Mouse (Mus musculus) lung, postnatal 4 days (tissue): ENCODE results near the gene Lrrc75b.
A peak's percentile ranks its signal among the peaks of the same experiment; 100 is the strongest.
"Not testable (repeated sequence)": the region's sequence is repeated elsewhere in the genome, so short reads cannot be mapped to it uniquely, and the experiment has no call there.

Experiments used
- DNase-seq, 2 experiments: peaks; one replicate each; pipeline ENCODE4 v3.0.0; 2021

Gene Lrrc75b

DNA sequence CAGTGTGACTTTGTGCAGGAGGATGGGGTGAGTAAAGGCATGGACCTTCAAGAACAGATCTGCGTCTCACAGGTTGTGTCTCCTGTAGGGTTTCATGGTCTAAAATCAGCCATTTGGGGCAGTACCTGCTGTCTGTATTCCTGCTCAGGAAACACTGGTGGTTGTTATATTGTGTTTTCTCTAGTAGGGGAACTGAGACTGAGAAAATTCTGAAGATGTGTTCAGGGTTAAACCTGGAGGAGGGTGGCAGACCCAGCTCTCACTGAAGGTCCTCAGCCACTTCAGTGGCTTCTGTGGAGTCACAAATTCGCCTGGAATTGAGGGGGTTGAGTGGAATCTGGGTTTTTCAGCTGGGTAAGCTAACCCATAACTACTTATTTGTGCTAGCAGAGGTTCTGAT, 29.8 kb downstream of the Lrrc75b start:
- no peak for DNase-seq

DNA sequence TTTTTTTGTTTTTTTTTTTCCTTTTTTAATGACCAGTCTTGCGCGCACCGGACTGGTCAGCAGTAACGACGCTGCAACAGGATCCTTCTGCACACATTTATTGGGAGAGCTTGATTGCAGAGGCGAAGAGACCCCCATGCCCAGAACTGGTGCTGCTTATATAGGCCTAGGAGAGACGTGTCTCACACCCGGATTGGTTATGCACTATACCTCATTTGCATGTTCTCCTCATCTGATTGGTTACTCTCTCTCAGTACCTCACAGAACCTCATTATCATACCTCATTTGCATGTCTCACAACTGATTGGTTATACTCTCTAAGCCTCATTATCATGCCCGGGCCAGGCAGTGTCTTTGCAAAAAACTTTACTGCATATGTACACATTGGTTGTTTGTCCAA, 34.7 kb downstream of the Lrrc75b start:
- DNase-seq: not testable (repeated sequence)

GRCm38 (mm10) chr10:75521643-75522042, 38.5 kb downstream of the Lrrc75b start:
- DNase-seq: no peak

DNA sequence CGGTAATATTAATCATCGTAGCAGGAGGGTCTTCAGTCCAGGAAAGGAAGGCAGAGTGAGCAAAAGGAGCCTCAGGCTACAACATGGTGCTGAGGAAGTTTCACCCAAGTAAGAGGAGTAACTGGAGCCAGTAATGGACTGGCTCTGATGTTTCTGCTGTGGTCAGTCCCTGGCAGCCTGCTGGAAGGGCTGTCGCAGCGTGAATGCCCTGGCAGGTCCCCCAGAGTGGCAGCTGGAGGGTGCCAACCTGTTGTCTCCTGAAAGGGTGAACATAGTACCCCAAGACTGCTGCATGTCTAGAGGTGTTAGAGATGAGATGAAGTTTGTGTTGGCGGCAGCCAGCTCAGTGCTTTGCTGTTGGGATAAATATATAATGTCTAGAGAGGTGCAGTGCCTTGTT, 39.5 kb downstream of the Lrrc75b start:
- DNase-seq: no peak

DNA sequence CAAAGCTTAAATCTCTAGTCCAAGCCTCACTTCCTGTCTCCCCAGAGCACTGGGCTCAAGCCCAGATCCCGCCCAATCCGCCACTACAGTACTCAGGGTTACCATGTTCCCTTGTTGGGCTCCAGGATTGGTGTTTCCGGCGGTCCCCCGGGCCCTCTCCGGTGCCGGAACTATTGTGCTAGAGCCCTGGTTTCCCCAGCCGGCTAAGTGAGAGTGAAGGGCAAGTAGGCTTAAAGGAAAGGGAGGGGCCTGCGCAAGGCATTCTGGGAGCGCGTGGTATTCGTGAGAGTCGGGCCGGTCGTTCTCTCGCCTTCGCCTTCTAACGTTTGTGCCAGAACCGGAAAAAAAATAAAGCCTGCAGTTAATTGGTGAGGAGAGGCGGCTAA, 42.4 kb downstream of the Lrrc75b start, which contains the start of gene Gucd1:
Gucd1 (minus strand) TSS at position 215 of the 386 bp plus-strand sequence.
- DNase-seq: peak; percentile 98

- DNase-seq: peak; percentile 96 to 98
Observed at GRCm38 (mm10) chr10:75517073-75517757, 42.9 kb downstream of the Lrrc75b start, which contains the start of gene Snrpd3. Snrpd3 (plus strand) TSS chr10:75517551.

- no peak for DNase-seq
Observed at GRCm38 (mm10) chr10:75516724-75517072, 43.4 kb downstream of the Lrrc75b start.

DNA sequence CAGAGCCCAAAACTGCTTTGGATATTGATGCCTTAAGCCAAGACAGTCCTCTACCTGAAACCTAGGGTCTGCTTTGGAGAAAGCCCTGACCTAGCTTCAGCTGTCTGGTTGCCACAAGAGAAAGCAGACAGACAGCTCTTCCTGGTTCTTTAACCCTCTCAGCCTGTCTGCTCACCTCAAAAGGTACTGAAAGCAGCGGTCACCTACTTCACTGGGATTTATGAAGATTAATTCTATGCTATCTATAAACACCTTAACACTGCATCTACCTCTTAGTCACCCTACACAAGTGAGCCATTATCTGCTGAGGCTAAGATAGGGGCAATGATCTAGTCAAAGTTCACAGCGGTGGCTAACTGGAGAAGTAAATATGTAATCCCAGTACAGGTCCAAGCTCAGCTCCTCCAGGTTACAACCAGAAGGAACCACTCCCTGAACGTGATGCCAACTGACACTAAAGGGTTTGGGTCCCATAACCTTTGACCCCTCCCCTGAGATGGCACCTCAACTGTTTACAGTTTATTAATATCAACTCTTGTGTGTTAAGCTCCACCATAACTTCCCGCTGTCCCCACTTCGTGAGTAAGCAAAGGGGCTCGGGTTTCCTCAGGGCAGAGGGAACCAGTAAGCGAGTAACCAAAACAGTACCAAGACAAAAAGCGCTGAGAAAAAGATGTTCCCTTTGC, 43.9 kb downstream of the Lrrc75b start:
- DNase-seq: peak in 1 of 2 experiments; percentile 16

- DNase-seq: no peak
Observed at GRCm38 (mm10) chr10:75515216-75516037, 44.7 kb downstream of the Lrrc75b start.

GRCm38 (mm10) chr10:75514361-75514760, 45.8 kb downstream of the Lrrc75b start:
- no peak for DNase-seq

DNA sequence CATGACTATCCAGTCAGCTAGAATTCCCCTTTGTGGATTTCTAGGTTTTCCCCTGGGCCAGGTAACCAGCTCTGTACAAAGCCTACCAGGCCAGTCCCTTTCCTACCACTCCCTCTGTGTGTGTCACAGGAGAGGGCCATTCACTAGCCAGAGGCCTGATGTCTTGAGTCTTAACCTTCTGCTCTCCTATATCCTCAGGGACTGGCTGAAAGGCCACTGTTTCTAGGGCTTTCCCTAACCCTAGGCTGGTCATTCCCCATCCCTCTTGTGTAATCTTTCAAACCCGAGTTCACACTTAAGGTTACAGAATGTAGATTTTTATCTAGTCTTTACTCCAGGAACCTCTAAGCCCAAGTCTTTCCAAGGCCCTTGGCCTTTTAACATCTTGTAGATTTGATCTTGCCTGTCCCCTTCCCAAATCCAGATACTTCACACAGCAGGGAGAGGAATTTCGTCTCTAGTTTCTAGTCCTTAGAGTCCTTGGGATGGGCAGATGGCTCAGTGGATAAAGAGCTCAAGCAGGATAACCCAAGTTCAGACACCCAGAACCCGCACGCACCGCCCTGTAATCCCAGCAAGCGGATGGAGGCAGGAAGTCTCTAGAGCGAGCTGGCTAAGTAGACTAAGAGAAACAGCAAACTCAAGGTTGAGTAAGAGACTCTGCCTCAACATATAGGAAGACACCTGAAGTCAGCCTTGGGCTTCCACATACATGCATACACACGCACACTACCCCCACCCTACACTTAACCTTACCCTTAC, 46.6 kb downstream of the Lrrc75b start:
- no peak for DNase-seq

GRCm38 (mm10) chr10:75512796-75513195, 47.3 kb downstream of the Lrrc75b start:
- no peak for DNase-seq

DNA sequence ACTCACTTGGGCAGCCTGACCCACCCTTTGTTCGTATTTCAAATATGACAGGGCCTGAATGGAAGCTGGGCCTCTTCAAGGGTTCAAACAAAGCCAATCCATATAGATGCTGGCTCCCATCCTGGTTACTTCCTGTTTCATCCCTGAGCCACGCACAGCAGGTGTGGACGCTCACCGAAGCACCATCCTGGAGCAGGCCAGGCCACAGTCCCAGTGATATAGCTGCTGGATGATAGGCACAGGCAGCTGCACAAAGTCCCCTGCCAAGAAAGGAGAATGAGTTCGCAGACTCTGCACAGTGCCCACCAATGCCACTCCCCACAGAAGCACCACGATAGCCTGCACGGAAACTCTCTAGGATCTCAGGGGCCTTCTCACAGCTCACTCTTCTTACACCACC, 48.2 kb downstream of the Lrrc75b start:
- DNase-seq: no peak

- DNase-seq: no peak
Observed at GRCm38 (mm10) chr10:75511060-75511459, 49.1 kb downstream of the Lrrc75b start.

DNA sequence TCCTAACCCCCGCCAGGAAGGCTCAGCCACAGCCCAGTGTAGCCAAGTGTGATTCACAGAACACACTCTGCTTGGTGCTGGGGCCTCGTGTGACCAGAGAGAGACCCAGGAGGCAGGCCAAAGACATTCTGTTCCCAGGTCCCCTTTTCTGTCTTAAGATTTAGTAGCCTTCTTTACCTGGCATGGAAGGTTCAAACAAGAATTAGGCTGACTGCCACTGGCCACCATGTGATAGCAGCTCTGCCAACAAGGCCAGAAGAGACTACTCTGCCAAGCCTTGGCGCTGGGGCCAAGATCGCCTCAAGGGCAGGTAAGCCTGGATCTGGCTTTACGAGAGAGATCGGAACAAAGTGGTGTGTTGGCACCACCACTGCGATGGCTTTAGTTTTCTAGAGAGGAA, 49.7 kb downstream of the Lrrc75b start:
- no peak for DNase-seq

- DNase-seq: not testable (repeated sequence)
Observed at GRCm38 (mm10) chr10:75505928-75506327, 54.2 kb downstream of the Lrrc75b start.

GRCm38 (mm10) chr10:75505130-75505495, 55.0 kb downstream of the Lrrc75b start:
- DNase-seq: no peak

DNA sequence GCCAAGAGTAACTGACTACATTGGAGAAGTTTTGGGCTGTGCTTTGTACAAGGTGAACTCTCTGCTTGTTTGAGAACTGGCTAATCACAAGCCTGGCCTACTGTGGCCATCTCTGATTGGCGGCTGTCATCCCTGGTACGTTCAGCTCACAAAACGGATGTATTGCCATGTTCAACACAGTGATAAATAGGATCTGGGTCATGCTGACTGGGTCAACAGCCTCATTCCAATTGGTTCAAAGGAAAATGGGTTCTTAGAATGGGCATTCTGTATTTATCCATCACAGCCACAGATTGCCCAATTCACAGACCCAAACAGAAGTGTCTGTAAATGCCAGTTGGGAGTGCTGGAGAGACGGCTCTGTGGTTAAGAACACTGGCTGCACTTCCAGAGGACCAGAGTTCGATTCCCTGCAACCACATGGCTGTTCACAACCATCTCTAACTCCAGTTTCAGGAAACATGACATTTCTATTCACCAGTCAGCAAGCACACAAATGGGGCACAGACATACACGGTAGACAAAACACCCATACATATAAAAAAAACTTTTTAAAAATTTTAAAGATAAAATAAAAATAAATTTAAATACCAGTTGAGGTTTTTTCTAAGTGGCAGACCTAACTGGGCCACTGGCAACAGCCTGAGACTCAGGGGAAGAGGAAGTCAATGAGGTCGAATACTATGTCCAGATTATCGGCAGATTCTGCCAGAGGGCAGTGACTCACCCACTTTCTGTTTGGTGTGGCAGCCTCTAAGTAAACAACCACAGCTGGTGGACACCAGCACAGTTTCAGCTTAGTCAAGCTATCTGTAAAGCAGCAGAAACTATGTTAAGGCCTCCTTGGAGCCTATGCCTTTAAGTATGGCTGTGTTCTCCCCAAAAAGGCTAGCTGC, 55.6 kb downstream of the Lrrc75b start:
- no peak for DNase-seq

DNA sequence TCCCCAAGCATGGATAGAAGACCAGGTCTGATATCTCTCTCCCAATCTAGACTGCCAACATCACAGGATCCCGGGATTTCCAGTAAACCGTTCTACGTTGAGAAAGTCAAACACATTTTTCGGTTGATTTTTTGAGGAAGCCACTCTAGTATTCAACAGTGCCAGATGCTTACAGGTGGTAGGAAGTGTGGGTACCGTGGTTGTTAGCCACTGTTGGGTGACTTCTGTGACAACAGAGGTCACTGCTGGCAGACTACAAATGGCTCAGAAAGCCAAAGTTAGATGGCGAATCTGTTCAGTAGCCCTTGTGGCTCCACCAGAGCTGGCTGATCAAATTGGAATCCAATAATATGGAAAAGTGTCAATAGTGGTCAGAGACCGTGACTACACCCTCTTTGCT, 56.4 kb downstream of the Lrrc75b start:
- no peak for DNase-seq

DNA sequence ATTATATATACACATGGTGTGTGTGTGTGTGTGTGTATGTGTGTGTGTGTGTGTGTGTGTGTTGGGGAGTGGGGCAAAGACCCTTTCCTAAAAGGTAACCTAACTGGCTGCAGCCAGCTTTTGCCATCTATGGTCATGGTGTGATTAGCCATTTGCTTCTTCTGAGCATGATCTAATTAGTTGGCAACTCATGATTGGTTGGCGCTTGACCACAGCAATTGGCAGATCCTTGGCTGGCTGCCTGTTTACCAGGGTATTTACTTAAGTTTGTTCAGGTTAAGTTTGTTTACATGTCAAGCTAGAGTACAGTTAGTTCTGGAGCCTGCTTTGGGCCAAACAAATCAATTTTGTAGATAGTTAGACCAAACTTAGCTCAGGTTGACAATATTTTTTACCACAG, 58.5 kb downstream of the Lrrc75b start:
- DNase-seq: no peak

DNA sequence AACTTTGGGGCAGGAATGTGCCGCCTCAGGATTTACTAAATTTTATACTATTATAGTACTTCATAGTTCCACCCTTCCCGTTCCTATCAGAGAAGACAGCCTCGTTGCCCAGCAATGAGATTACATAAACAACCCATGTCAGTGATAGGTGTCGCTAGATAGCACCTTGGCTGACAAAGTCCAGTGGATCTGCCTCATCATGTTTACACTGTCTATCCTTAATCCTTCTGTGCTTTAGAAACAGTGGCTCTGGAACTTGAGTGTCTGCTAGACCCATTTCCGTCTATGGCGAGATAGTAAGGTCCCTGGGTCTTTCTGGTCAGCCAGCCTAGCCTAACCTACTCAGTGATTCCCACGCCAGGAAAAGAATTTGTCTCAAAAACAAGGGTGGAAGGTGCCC, 59.8 kb downstream of the Lrrc75b start:
- DNase-seq: no peak
